Mouse (Mus musculus) Muller cell, postnatal 12 days (primary cell): ENCODE measurements around the gene A930033H14Rik.

Experiments
- DNase-seq: peaks from one replicate; pipeline ENCODE4 v3.0.0-alpha.2; 2015; ENCODE audit errors: inconsistent ontology term

The A930033H14Rik gene

GRCm38 (mm10) chr10:69212542-69213440 is at the start of gene A930033H14Rik:
Gene A930033H14Rik (minus strand): TSS chr10:69213098.
- peak; percentile 90 for DNase-seq

- DNase-seq: no peak
Measured at GRCm38 (mm10) chr10:69259929-69260328, 47.0 kb upstream of the A930033H14Rik start.

- no peak for DNase-seq
Measured at GRCm38 (mm10) chr10:69259161-69259560, 46.3 kb upstream of the A930033H14Rik start.

GRCm38 (mm10) chr10:69258588-69258987 is 45.7 kb upstream of the A930033H14Rik start:
- peak; percentile 30 for DNase-seq

- DNase-seq: no peak
Measured at GRCm38 (mm10) chr10:69257592-69258133, 44.8 kb upstream of the A930033H14Rik start.

- DNase-seq: no peak
Measured at GRCm38 (mm10) chr10:69255594-69255993, 42.7 kb upstream of the A930033H14Rik start.

GRCm38 (mm10) chr10:69254390-69254847 is 41.5 kb upstream of the A930033H14Rik start:
- DNase-seq: peak; percentile 40

- DNase-seq: no peak
Measured at GRCm38 (mm10) chr10:69253686-69254080, 40.8 kb upstream of the A930033H14Rik start.

GRCm38 (mm10) chr10:69253075-69253685 is 40.3 kb upstream of the A930033H14Rik start:
- DNase-seq: peak; percentile 82

- DNase-seq: no peak
Measured at GRCm38 (mm10) chr10:69252112-69253074, 39.5 kb upstream of the A930033H14Rik start.

- no peak for DNase-seq
Measured at GRCm38 (mm10) chr10:69251254-69251653, 38.4 kb upstream of the A930033H14Rik start.

- DNase-seq: no peak
Measured at GRCm38 (mm10) chr10:69248261-69249160, 35.6 kb upstream of the A930033H14Rik start.

GRCm38 (mm10) chr10:69247311-69248033 is 34.6 kb upstream of the A930033H14Rik start:
- no peak for DNase-seq

GRCm38 (mm10) chr10:69246762-69247161 is 33.9 kb upstream of the A930033H14Rik start:
- no peak for DNase-seq

- DNase-seq: no peak
Measured at GRCm38 (mm10) chr10:69245906-69246668, 33.2 kb upstream of the A930033H14Rik start.

GRCm38 (mm10) chr10:69245151-69245550 is 32.3 kb upstream of the A930033H14Rik start:
- no peak for DNase-seq

GRCm38 (mm10) chr10:69240530-69240929 is 27.6 kb upstream of the A930033H14Rik start:
- no peak for DNase-seq

- DNase-seq: no peak
Measured at GRCm38 (mm10) chr10:69238311-69238710, 25.4 kb upstream of the A930033H14Rik start.

GRCm38 (mm10) chr10:69237781-69238180 is 24.9 kb upstream of the A930033H14Rik start:
- no peak for DNase-seq
